Mouse (Mus musculus) spleen, adult 2 months (tissue): ENCODE measurements at regions not wholly inside any gene's neighbourhood (a gene's known extent, or its start where the extent isn't known, plus 50 kb on each side); places are given as distances from the start of the nearest gene placed in this dataset.

Experiments
- DNase-seq, 2 experiments: peaks; one replicate each; pipeline versions ENCODE4 v3.0.0 to v3.0.0-alpha.2; 2012 to 2021; ENCODE audit warnings: low spot score in 2 of 2, low read depth in 1 of 2
- H3K27ac ChIP-seq: fragments of 200-500 bp; 2 replicates; pipeline ENCODE4 v1.5.1; 2012; ENCODE audit warnings: low read length, inconsistent platforms; ENCODE audit not compliant: insufficient read depth
- H3K27me3 ChIP-seq: fragments of 200-500 bp; 2 replicates; pipeline ENCODE4 v1.6.1; 2012; ENCODE audit warnings: mild to moderate bottlenecking, moderate library complexity, low read length, inconsistent platforms; ENCODE audit not compliant: control insufficient read depth, insufficient read depth
- H3K36me3 ChIP-seq: fragments of 200-500 bp; 2 replicates; pipeline ENCODE4 v1.6.1; 2012; ENCODE audit warnings: mild to moderate bottlenecking, low read length, inconsistent platforms; ENCODE audit not compliant: control insufficient read depth, insufficient read depth
- H3K4me1 ChIP-seq: fragments of 200-500 bp; 2 replicates; pipeline ENCODE4 v1.6.1; 2011; ENCODE audit warnings: inconsistent platforms; ENCODE audit not compliant: control insufficient read depth, insufficient read depth, insufficient read length
- H3K4me3 ChIP-seq: fragments of 200-500 bp; 2 replicates; pipeline ENCODE4 v1.5.1; 2011; ENCODE audit warnings: mild to moderate bottlenecking, inconsistent platforms; ENCODE audit not compliant: insufficient read depth, insufficient read length; ENCODE audit errors: extremely low read depth
- CTCF ChIP-seq: fragments of 200-500 bp; IDR thresholded peaks from 2 replicates; pipeline ENCODE4 v1.5.1; 2011; ENCODE audit warnings: mild to moderate bottlenecking, inconsistent platforms; ENCODE audit not compliant: insufficient read depth, insufficient read length, insufficient replicate concordance; ENCODE audit errors: extremely low read depth
- POLR2A ChIP-seq: fragments of 200-500 bp; IDR thresholded peaks from 2 replicates; pipeline ENCODE4 v1.6.1; 2011; ENCODE audit warnings: low read depth, low read length, inconsistent platforms
- WGBS: fragments of 180-500 bp; shearing (Covaris S2); methylation state at CpG from one replicate; pipeline ENCODE4 v1.1.7; 2018; 5-methylcytosine and 5-hydroxymethylcytosine counted together

DNA sequence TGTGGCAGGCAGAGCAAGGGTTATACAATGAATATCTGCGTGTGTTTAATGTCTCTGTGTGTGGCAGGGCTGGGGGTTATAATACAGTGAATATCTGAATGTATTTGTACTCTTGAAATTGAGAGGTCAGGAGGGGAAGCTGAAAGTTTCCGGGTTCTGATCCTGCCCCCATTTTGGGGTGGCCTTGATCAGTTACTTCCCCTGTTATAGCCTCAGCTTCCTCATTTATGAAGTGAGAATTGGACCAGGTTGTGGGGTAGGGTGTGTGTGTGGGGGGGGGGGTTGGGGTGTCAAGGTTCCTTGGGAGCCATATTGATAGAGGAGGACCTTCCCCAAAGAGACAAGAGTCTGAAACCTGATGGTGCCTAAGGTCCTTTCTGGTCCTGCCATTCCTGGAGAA, 152.8 kb upstream of the Mrps10 start:
- Histone ChIP-seq H3K36me3 (no peaks in the 10 kb centered on the region), H3K27ac (no peak overlapping the region), H3K4me1 (no peaks in the 10 kb centered on the region; the same call in 1 of the 2 replicates), H3K4me3 (no peak overlapping the region), H3K27me3 (no peaks in the 10 kb centered on the region)
- TF ChIP-seq POLR2A (no peak), CTCF (no peak)
- 26% methylated on average over 2 of the region's 2 CpGs for WGBS
- peak in 1 of 2 experiments; percentile 1 for DNase-seq

DNA sequence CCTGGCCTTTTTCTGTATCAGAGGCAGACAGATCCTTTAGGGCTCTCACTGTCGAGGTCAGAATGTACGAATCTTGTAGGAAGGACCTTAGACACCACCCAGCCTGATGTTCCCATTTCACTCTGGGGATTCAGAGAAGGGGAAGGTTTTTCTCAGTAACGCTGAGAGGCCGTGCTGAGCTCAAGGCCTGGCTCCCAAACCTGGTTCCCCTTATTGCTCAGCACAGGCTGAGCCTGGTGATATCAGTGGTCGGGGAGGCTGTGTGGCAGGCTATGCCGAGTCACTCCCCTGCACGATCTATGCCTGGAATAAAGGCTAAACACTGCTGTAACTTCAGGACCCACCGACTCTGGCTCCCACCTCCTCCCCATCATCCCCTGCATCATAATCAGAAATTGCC, 154.6 kb upstream of the Mrps10 start:
- no peak for TF ChIP-seq CTCF
- TF ChIP-seq POLR2A = no peak
- WGBS = 28% methylated on average over 8 of the region's 8 CpGs
- H3K27ac ChIP-seq = no peak overlapping the region
- H3K36me3 ChIP-seq = no peaks in the 10 kb centered on the region
- H3K27me3 ChIP-seq = no peaks in the 10 kb centered on the region
- no peaks in the 10 kb centered on the region for H3K4me1 ChIP-seq
- H3K4me3 ChIP-seq = no peak overlapping the region
- DNase-seq = no peak

DNA sequence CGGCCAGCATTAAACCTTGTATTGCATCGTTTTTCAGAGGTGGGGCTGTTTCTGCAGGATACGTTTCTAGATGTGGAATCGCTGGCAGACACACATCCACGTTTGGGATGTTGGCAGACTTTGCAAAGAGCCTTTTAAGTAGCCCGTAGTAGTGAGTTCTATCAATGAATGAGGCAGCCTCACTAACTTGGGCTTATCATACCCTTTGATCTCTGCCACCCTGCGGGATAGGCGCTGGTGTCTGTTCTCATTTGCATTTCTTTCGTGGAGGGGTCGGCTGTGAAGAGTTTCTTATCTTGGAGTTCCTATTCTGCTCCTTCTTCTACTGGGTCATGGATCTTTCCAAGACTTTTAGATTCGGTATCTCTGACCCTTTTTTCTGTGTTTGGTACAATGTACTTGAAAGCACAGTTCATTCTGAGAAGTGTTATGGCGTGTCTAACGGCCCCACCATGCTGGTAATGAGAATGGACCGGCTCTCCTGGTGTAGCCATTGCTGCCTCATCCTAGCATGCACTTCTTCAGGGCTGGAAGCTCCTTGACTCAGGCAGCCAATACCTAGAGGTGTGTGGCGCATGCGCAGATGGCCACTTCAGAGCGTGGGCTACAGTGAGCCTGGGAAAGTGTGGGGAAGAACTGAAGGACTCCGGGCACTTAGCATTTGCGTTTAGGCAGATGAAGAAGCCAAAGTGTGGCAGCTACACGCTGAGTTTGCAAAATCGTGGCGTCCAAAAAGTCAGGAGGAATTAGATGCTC, 158.1 kb upstream of the Mrps10 start:
- Histone ChIP-seq H3K4me1 (no peaks in the 10 kb centered on the region), H3K36me3 (no peaks in the 10 kb centered on the region), H3K4me3 (no peak overlapping the region), H3K27me3 (no peaks in the 10 kb centered on the region), H3K27ac (no peak overlapping the region)
- WGBS = 84% methylated on average over 22 of the region's 22 CpGs
- DNase-seq = no peak
- TF ChIP-seq CTCF = no peak
- no peak for TF ChIP-seq POLR2A

DNA sequence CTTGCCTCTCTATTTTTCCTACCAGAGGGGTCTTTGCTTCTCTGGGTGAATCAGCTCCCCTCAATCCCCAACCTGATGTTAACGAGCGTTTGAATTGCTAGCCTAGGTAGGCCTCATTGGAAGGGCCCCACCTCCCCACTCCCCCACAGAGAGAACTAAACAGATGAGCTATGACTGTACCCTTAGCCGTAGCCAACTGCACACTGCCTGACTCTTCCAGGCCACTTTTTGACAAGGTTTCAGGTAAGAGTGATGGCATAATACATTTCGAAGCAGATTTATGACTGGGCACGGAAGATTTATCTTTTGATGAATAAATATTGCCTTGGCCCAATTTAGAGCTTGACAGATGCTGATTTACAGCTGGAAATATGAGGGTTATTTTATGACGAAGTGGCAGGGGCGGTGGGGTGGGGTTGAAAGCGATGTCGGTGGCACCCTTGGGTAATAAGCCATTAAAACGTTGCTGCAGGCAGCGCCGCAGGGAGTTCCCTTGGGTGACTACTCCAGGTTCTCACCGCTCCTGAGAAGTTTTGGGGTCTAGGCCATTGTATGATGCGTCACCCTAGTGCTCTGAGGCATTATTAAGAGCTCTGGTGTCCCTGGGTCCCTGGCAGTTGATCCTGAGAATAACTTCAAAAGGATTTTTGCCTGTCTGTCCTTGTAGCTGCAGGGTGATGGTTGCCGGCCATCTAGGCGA, 159.7 kb upstream of the Mrps10 start:
- Histone ChIP-seq H3K4me1 (peaks cover 5% of the 10 kb centered on the region; the same call in 1 of the 2 replicates), H3K27me3 (no peaks in the 10 kb centered on the region), H3K27ac (no peak overlapping the region), H3K4me3 (no peak overlapping the region), H3K36me3 (no peaks in the 10 kb centered on the region)
- TF ChIP-seq POLR2A = no peak
- TF ChIP-seq CTCF = no peak
- 93% methylated on average over 16 of the region's 16 CpGs for WGBS
- no peak for DNase-seq

DNA sequence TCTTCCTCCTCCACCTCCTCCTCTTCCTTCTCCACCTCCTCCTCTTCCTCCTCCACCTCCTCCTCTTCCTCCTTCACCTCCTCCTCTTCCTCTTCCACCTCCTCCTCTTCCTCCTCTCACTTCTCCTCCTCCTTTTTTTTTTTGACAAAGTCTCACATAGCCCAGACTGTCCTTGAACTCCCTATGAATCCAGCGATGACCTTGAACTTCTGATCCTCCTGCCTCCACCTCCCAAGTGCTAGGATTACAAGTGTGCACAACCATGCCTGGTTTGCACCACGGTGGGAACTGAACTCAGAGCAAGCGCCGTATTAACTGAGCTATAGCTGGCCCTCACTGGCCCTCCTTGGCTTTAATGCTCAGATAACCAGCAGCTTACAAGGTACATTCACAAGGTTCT, 161.2 kb upstream of the Mrps10 start:
- TF ChIP-seq POLR2A (no peak), CTCF (no peak)
- H3K36me3 ChIP-seq = no peaks in the 10 kb centered on the region
- no peak for DNase-seq
- peaks cover 6% of the 10 kb centered on the region; the same call in 1 of the 2 replicates for H3K4me1 ChIP-seq
- no peak overlapping the region for H3K27ac ChIP-seq
- no peak overlapping the region for H3K4me3 ChIP-seq
- H3K27me3 ChIP-seq = no peaks in the 10 kb centered on the region
- 93% methylated on average over 4 of the region's 4 CpGs for WGBS

DNA sequence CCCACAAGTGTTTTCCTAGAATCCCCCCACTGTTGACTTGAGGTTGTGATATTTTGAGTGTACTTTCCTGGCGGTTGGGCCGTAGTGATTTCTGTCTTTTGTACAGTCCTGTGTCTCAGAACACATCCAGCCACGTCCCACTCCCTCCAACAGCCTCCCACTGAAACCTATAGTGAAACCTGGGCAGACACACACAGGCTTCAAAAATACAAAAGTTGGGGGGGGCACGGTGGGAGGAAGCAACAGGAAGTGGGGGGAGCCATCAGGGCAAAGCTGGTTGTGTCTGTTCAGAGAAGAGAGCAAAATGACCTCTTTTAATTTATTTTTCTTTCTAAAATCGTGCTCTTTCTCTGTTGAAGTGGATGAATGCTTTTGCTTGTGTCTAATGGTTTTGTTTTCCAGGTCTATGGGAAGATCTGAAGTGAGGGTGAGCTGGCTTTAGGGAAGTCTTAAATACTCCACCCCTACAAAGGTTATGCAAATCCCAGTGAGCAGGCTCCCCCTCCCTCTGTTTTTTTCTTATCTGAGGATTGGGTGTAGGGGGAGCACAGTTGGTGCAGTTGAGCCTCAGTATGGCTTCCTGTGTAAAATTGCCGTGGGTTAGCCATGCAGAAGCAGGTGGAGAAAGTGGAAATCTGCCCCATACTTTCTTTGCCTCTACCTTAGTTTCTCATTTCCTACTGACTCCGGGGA, 164.1 kb upstream of the Mrps10 start:
- Histone ChIP-seq H3K4me3 (no peak overlapping the region), H3K27ac (no peak overlapping the region), H3K27me3 (no peaks in the 10 kb centered on the region), H3K36me3 (no peaks in the 10 kb centered on the region), H3K4me1 (peaks cover 6% of the 10 kb centered on the region; the same call in 1 of the 2 replicates)
- DNase-seq = no peak
- TF ChIP-seq CTCF (no peak), POLR2A (no peak)
- 17% methylated on average over 7 of the region's 7 CpGs for WGBS
